Mouse (Mus musculus): Measurements from ENCODE around the gene Dab2ip. TPM values are rescaled to one million over a fixed set of nuclear protein-coding genes. Genes with fewer than 3 reads are reported as not detected.
A peak's percentile ranks its signal among the peaks of the same experiment; 100 is the strongest.

Gene Dab2ip
- polyA plus RNA-seq, 1 experiment from 2014 or later, result 50.5 TPM

DNA sequence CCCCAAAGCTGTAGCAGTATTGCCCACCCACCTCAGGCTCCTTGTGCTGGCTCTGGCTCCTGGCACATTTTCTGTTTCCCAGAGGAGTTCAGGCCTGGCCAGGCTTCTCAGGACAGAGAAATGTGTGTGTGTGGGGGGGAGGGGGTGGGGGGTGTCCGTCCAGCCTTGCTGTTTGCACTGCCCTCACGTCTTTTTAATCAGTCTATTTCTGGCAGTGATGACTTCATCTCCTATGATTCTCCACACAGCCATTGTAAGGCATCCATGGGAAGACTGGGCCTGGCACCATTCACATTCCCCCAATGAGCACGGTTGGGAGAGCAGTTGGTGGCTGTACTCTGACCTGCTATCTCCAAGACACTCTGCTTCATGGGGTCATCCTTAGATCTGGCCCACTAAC lies 125.9 kb downstream of the Dab2ip start:
- WGBS, result 36% methylated on average over 3 of the region's 3 CpGs
- no peak for DNase-seq (ENCODE audit: low spot score)
- no peak overlapping the region for H3K27ac ChIP-seq (replicated peaks; ENCODE audit: low read depth, low read length)

DNA sequence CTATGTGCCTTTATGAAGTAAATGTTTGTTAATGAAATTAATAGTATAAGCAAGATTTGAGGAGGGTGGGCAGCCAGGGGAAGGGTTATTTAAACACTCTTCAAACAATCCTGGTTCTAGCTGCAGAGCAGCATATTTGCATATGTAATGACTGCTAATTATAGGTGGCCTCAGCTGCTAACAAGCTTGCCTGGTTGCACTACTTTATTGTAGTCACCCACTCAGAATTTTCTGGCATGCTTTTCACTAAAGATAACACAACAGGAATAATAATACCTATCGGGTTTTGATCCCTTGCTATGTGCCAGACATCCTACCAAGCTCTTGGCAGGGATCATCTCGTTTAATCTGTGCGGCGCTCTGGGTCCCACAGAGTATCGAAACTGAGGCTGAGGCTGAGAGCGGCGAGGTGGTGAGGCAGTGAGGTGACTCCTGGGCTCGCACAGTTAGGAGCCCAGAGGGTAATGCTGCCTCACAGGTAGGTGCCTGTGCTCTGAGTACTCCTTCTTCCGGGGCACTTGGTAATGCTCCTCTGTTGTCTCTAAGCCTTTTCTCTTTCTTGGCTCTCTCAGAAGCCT lies 126.8 kb downstream of the Dab2ip start:
- Histone ChIP-seq H3K27me3 (replicated peaks; ENCODE audit: control insufficient read depth, insufficient read depth, low read length) (no peaks in the 10 kb centered on the region), H3K27ac (replicated peaks; ENCODE audit: low read depth, low read length) (no peak overlapping the region), H3K4me3 (ENCODE audit: low read depth, low read length) (no peak overlapping the region), H3K4me2 (ENCODE audit: low read depth, low read length) (no peak overlapping the region), H3K4me1 (ENCODE audit: control insufficient read depth, insufficient read depth, low read length) (peaks cover 41% of the 10 kb centered on the region), H3K9ac (ENCODE audit: low read depth, low read length) (no peak overlapping the region), H3K36me3 (ENCODE audit: control insufficient read depth, insufficient read depth, low read length) (no peaks in the 10 kb centered on the region), H3K9me3 (ENCODE audit: control insufficient read depth, low read length) (no peaks in the 10 kb centered on the region)
- no peak for DNase-seq (ENCODE audit: low spot score)
- WGBS, result 53% methylated on average over 9 of the region's 9 CpGs
- no peak for ATAC-seq (ENCODE audit: low read depth)

More for the DNA sequence above, 125.9 kb downstream of the Dab2ip start:
- Histone ChIP-seq H3K4me3 (ENCODE audit: low read depth, low read length) (no peak overlapping the region), H3K9ac (ENCODE audit: low read depth, low read length) (no peak overlapping the region), H3K27me3 (replicated peaks; ENCODE audit: control insufficient read depth, insufficient read depth, low read length) (no peaks in the 10 kb centered on the region), H3K36me3 (ENCODE audit: control insufficient read depth, insufficient read depth, low read length) (no peaks in the 10 kb centered on the region), H3K9me3 (ENCODE audit: control insufficient read depth, low read length) (no peaks in the 10 kb centered on the region), H3K4me2 (ENCODE audit: low read depth, low read length) (no peak overlapping the region), H3K4me1 (ENCODE audit: control insufficient read depth, insufficient read depth, low read length) (peaks cover 47% of the 10 kb centered on the region)
- ATAC-seq (ENCODE audit: low read depth), result no peak

DNA sequence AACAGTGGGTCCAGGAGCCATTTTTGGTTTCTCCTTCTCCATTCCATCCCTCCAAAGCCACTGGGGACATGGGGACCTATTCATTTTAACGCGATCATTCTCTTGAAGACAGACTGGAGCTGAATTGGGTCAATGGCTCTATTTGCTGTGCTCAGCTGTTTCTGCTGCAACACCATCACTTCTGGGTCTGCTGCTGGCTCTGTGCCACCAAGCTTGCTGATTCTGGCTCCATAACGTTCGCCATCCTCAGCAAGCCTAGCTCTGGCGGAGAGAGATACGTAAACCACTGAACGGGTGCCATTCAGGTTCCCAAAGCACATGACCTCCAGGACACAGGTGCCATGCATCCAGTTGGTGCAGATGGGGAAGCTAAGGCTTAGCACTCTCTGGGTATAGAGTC lies 128.0 kb downstream of the Dab2ip start:
- Histone ChIP-seq H3K9ac (ENCODE audit: low read depth, low read length) (no peak overlapping the region), H3K4me3 (ENCODE audit: low read depth, low read length) (no peak overlapping the region), H3K36me3 (ENCODE audit: control insufficient read depth, insufficient read depth, low read length) (no peaks in the 10 kb centered on the region), H3K4me1 (ENCODE audit: control insufficient read depth, insufficient read depth, low read length) (peaks cover 38% of the 10 kb centered on the region), H3K27me3 (replicated peaks; ENCODE audit: control insufficient read depth, insufficient read depth, low read length) (no peaks in the 10 kb centered on the region), H3K9me3 (ENCODE audit: control insufficient read depth, low read length) (no peaks in the 10 kb centered on the region), H3K4me2 (ENCODE audit: low read depth, low read length) (no peak overlapping the region), H3K27ac (replicated peaks; ENCODE audit: low read depth, low read length) (no peak overlapping the region)
- DNase-seq (ENCODE audit: low spot score) (no peak), ATAC-seq (ENCODE audit: low read depth) (no peak)
- WGBS, result 81% methylated on average over 7 of the region's 7 CpGs

DNA sequence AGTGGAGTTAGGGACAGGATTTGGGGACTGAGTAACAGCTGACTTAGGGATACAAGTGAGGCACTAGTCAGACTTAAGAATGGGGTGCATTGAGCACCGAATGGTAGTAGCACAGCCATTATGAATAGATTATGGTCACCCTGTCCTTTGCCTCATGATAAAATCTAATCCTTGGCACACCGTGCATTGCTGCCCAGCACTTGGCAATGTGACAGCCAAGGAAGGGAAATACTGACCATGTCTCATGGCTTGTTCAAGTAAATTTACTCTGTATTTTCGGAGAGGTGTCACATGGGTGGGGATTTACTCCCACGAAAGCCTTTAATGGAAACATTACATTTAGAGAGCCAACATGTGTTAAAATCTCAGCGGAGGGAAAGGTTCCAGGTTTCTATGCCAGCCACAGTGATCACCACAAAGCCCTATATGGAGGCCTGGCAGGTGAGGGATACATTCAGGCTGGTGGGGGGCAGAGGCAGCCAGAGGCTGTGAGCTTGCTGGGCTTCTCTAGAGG lies 129.5 kb downstream of the Dab2ip start:
- no peaks in the 10 kb centered on the region for H3K9me3 ChIP-seq (ENCODE audit: control insufficient read depth, low read length)
- H3K9ac ChIP-seq (ENCODE audit: low read depth, low read length), result no peak overlapping the region
- no peaks in the 10 kb centered on the region for H3K27me3 ChIP-seq (replicated peaks; ENCODE audit: control insufficient read depth, insufficient read depth, low read length)
- DNase-seq (ENCODE audit: low spot score) (no peak), ATAC-seq (ENCODE audit: low read depth) (no peak)
- no peak overlapping the region for H3K4me3 ChIP-seq (ENCODE audit: low read depth, low read length)
- peaks cover 40% of the 10 kb centered on the region for H3K4me1 ChIP-seq (ENCODE audit: control insufficient read depth, insufficient read depth, low read length)
- WGBS, result 70% methylated on average over 5 of the region's 5 CpGs
- H3K27ac ChIP-seq (replicated peaks; ENCODE audit: low read depth, low read length), result no peak overlapping the region
- H3K36me3 ChIP-seq (ENCODE audit: control insufficient read depth, insufficient read depth, low read length), result no peaks in the 10 kb centered on the region
- no peak overlapping the region for H3K4me2 ChIP-seq (ENCODE audit: low read depth, low read length)

DNA sequence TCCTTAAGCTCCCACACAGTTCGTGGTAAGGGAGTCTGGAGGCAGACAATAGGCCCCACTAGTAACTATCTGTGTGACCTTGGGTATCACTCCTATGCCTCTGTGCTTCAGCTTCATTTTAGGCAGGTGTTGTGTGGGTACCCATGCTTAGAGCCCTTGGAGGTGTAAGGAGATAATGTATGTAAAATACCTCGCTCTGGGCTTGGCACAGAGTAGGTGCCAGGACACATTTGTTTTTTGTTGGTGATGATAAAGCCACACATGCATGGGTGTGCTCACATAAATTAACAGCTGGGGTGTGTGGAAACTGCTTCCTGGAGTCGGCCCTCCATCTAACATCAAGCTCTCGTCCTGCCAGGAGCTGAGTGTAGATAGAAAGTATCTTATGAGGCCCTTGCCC lies 130.1 kb downstream of the Dab2ip start:
- ATAC-seq (ENCODE audit: low read depth) (no peak), DNase-seq (ENCODE audit: low spot score) (no peak)
- Histone ChIP-seq H3K9ac (ENCODE audit: low read depth, low read length) (no peak overlapping the region), H3K27ac (replicated peaks; ENCODE audit: low read depth, low read length) (no peak overlapping the region), H3K9me3 (ENCODE audit: control insufficient read depth, low read length) (no peaks in the 10 kb centered on the region), H3K36me3 (ENCODE audit: control insufficient read depth, insufficient read depth, low read length) (no peaks in the 10 kb centered on the region), H3K27me3 (replicated peaks; ENCODE audit: control insufficient read depth, insufficient read depth, low read length) (no peaks in the 10 kb centered on the region), H3K4me2 (ENCODE audit: low read depth, low read length) (no peak overlapping the region), H3K4me3 (ENCODE audit: low read depth, low read length) (no peak overlapping the region), H3K4me1 (ENCODE audit: control insufficient read depth, insufficient read depth, low read length) (peaks cover 45% of the 10 kb centered on the region)
- WGBS, result 73% methylated on average over 4 of the region's 4 CpGs

DNA sequence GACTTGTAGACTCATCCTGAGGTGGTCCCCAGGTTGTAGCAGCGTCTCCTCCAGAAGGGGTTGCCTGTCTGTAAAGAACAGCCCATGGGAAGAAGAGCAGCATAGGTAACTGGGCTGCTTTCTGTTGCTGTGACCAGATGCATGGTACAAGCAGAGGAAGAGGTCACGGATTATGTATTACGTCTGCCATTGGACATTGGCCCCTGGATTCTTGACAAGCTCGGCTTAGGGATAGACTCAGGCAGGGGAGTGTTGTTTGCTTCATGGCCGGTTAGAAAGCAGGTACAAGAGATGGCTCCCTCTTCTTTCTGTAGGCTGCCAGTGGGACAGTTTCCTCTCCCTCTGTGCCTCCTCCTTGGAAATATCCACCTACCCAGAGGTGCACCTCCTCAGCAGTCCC lies 130.5 kb downstream of the Dab2ip start:
- H3K9ac ChIP-seq (ENCODE audit: low read depth, low read length), result no peak overlapping the region
- 86% methylated on average over 5 of the region's 5 CpGs for WGBS
- no peak overlapping the region for H3K4me2 ChIP-seq (ENCODE audit: low read depth, low read length)
- H3K9me3 ChIP-seq (ENCODE audit: control insufficient read depth, low read length), result no peaks in the 10 kb centered on the region
- H3K36me3 ChIP-seq (ENCODE audit: control insufficient read depth, insufficient read depth, low read length), result no peaks in the 10 kb centered on the region
- H3K4me3 ChIP-seq (ENCODE audit: low read depth, low read length), result no peak overlapping the region
- no peak for DNase-seq (ENCODE audit: low spot score)
- H3K4me1 ChIP-seq (ENCODE audit: control insufficient read depth, insufficient read depth, low read length), result peaks cover 50% of the 10 kb centered on the region
- no peaks in the 10 kb centered on the region for H3K27me3 ChIP-seq (replicated peaks; ENCODE audit: control insufficient read depth, insufficient read depth, low read length)
- H3K27ac ChIP-seq (replicated peaks; ENCODE audit: low read depth, low read length), result no peak overlapping the region
- no peak for ATAC-seq (ENCODE audit: low read depth)

DNA sequence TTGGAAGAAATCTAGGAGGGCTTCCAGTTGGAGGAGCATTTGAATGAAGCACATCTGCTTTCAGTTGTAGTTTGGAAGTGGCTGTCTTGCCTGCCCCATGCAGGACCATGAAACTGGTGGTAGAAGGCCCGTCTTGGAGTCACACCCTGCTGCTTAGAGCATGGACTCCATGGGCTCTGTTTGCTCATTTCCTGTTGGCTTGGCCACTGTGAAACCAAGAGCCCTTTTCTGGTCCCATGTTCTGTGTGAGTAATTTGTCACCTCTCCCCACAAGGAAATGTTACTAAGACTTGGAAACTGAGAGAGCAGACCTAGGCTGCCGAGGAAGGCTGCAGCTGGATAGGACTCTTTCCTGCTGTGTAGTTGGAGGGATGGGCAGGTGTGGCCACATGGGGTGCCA lies 131.8 kb downstream of the Dab2ip start:
- no peak for ATAC-seq (ENCODE audit: low read depth)
- no peak overlapping the region for H3K9ac ChIP-seq (ENCODE audit: low read depth, low read length)
- no peaks in the 10 kb centered on the region for H3K27me3 ChIP-seq (replicated peaks; ENCODE audit: control insufficient read depth, insufficient read depth, low read length)
- no peak for DNase-seq (ENCODE audit: low spot score)
- H3K4me3 ChIP-seq (ENCODE audit: low read depth, low read length), result no peak overlapping the region
- H3K9me3 ChIP-seq (ENCODE audit: control insufficient read depth, low read length), result no peaks in the 10 kb centered on the region
- H3K27ac ChIP-seq (replicated peaks; ENCODE audit: low read depth, low read length), result peak overlapping the region; percentile 13; the same call in 1 of the 2 replicates
- peaks cover 57% of the 10 kb centered on the region for H3K4me1 ChIP-seq (ENCODE audit: control insufficient read depth, insufficient read depth, low read length)
- H3K4me2 ChIP-seq (ENCODE audit: low read depth, low read length), result no peak overlapping the region
- WGBS, result 60% methylated on average over 2 of the region's 2 CpGs
- no peaks in the 10 kb centered on the region for H3K36me3 ChIP-seq (ENCODE audit: control insufficient read depth, insufficient read depth, low read length)

DNA sequence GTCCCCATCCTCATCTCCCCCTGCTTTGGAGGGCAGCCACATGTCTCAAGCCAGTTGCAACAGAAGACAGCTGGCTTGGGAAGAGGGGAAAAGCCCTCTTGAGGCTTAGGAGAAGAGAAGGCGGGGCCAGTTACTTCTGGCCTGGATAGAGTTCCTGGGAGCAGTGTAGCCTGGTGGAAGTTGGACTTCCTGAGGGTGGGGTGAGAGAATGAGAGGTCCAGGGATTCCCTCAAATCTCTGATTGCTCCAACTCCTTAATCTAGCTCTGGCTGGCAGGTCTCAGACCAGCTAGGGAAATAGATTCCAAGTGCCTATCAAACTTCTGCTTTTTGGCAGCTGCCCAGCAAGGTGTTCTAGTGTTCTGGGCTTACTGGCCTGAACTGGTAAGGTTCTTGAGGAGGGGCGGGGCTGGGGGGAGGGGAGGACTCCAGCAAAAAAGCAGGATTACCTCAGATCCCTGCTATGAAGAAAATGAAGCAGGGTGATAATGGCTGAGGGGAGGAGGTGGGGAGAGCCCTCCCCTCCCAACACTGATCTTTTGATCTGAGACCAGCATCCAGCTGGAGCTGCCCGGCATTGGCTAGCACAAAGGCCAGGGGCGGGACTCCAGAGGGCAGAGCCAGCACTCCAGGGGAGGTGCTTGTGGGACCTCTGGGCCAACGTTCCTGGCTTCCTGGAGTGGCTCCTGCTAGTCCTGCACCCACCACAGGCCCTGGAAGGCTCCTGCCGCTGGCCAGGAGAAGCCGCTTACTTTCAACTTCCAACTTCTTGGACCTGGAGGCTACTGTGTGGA lies 133.4 kb downstream of the Dab2ip start:
- Histone ChIP-seq H3K4me3 (ENCODE audit: low read depth, low read length) (no peak overlapping the region), H3K9me3 (ENCODE audit: control insufficient read depth, low read length) (no peaks in the 10 kb centered on the region), H3K4me2 (ENCODE audit: low read depth, low read length) (0 out of 2 replicates have a peak overlapping the region, but pooled peaks have one; percentile 14), H3K27me3 (replicated peaks; ENCODE audit: control insufficient read depth, insufficient read depth, low read length) (no peaks in the 10 kb centered on the region), H3K9ac (ENCODE audit: low read depth, low read length) (no peak overlapping the region; the same call in 1 of the 2 replicates), H3K36me3 (ENCODE audit: control insufficient read depth, insufficient read depth, low read length) (no peaks in the 10 kb centered on the region), H3K4me1 (ENCODE audit: control insufficient read depth, insufficient read depth, low read length) (peaks cover 69% of the 10 kb centered on the region), H3K27ac (replicated peaks; ENCODE audit: low read depth, low read length) (peak overlapping the region; percentile 54)
- ATAC-seq (ENCODE audit: low read depth) (peak; percentile 77), DNase-seq (ENCODE audit: low spot score) (peak; percentile 87)
- WGBS, result 18% methylated on average over 6 of the region's 7 CpGs
